Mouse (Mus musculus): ENCODE data around the gene Ccl5.
"Not testable (repeated sequence)": the region's sequence is repeated elsewhere in the genome, so short reads cannot be mapped to it uniquely, and the experiment has no call there.

The Ccl5 gene

GRCm38 (mm10) chr11:83530360-83530759, at the start of gene Ccl5:
Ccl5 (minus strand) TSS chr11:83530518.
- DNase-seq = no peak

- DNase-seq = no peak
Measured at GRCm38 (mm10) chr11:83578999-83579398, 48.7 kb upstream of the Ccl5 start.

GRCm38 (mm10) chr11:83578186-83578760, 48.0 kb upstream of the Ccl5 start, which contains the start of gene Ccl9:
Ccl9 (minus strand) TSS chr11:83578636.
- no peak for DNase-seq

- DNase-seq = no peak
Measured at GRCm38 (mm10) chr11:83576927-83577555, 46.7 kb upstream of the Ccl5 start.

GRCm38 (mm10) chr11:83572834-83573233, 42.5 kb upstream of the Ccl5 start:
- DNase-seq = no peak

GRCm38 (mm10) chr11:83572223-83572622, 41.9 kb upstream of the Ccl5 start:
- no peak for DNase-seq

GRCm38 (mm10) chr11:83570189-83570588, 39.9 kb upstream of the Ccl5 start:
- no peak for DNase-seq

GRCm38 (mm10) chr11:83569249-83569648, 38.9 kb upstream of the Ccl5 start:
- no peak for DNase-seq

- no peak for DNase-seq
Measured at GRCm38 (mm10) chr11:83568786-83569185, 38.5 kb upstream of the Ccl5 start.

- DNase-seq = no peak
Measured at GRCm38 (mm10) chr11:83568061-83568460, 37.7 kb upstream of the Ccl5 start.

GRCm38 (mm10) chr11:83567311-83567710, 37.0 kb upstream of the Ccl5 start:
- DNase-seq = no peak

GRCm38 (mm10) chr11:83566617-83567016, 36.3 kb upstream of the Ccl5 start:
- DNase-seq = no peak

- DNase-seq = no peak
Measured at GRCm38 (mm10) chr11:83563754-83564153, 33.4 kb upstream of the Ccl5 start.

GRCm38 (mm10) chr11:83562311-83562887, 32.1 kb upstream of the Ccl5 start:
- DNase-seq = no peak

GRCm38 (mm10) chr11:83560405-83560804, 30.1 kb upstream of the Ccl5 start:
- no peak for DNase-seq

- no peak for DNase-seq
Measured at GRCm38 (mm10) chr11:83557074-83557473, 26.8 kb upstream of the Ccl5 start.

GRCm38 (mm10) chr11:83556085-83556781, 25.9 kb upstream of the Ccl5 start:
- DNase-seq = no peak

- no peak for DNase-seq
Measured at GRCm38 (mm10) chr11:83551668-83552067, 21.4 kb upstream of the Ccl5 start.

GRCm38 (mm10) chr11:83551037-83551436, 20.7 kb upstream of the Ccl5 start:
- DNase-seq = not testable (repeated sequence)

- no peak for DNase-seq
Measured at GRCm38 (mm10) chr11:83550186-83550632, 19.9 kb upstream of the Ccl5 start.

- no peak for DNase-seq
Measured at GRCm38 (mm10) chr11:83544214-83544613, 13.9 kb upstream of the Ccl5 start.

- DNase-seq = no peak
Measured at GRCm38 (mm10) chr11:83541415-83541814, 11.1 kb upstream of the Ccl5 start.

GRCm38 (mm10) chr11:83540931-83541330, 10.6 kb upstream of the Ccl5 start:
- DNase-seq = no peak

Data from thymus, postnatal 36 days (tissue).